In genomic region chr11:16941973-16942452, GRCm38 (mm10) we compare ENCODE assay signal across 17 mouse cellular contexts. TPM values are rescaled to one million over a fixed set of nuclear protein-coding genes. Genes with fewer than 3 reads are reported as not detected.
DNase-seq lines count a peak whose midpoint lies in the region; ATAC-seq and TF ChIP-seq lines count a peak whose summit lies in the region.
"Had no signal": no experiment of that assay in that cellular context is flagged by ENCODE, and none has a peak within 500 bp of the region (broad histone marks: within the 10 kb centered on the region; RNA-seq: fewer than 3 reads in every experiment).

No protein-coding gene starts in this region.

- H3K9ac ChIP-seq in forebrain, embryonic 14.5 days (ENCODE audit: low read length): no peak overlapping the region
- no peak overlapping the region for H3K9ac ChIP-seq in hindbrain, embryonic 13.5 days
- no peak overlapping the region for H3K9ac ChIP-seq in neural tube, embryonic 13.5 days
- no peak overlapping the region for H3K9ac ChIP-seq in intestine, embryonic 16.5 days (ENCODE audit: low read depth, low read length)
- H3K9ac ChIP-seq: heart, embryonic 15.5 days; limb, embryonic 15.5 days; liver, postnatal 0 days had no signal

- 59% methylated on average over 4 of the region's 4 CpGs for WGBS in forebrain, embryonic 14.5 days
- 42% methylated on average over 4 of the region's 4 CpGs for WGBS in hindbrain, embryonic 13.5 days
- WGBS in neural tube, embryonic 13.5 days: 50% methylated on average over 4 of the region's 4 CpGs
- WGBS in intestine, embryonic 16.5 days: 56% methylated on average over 4 of the region's 4 CpGs

- no peak for TF ChIP-seq CTCF in layer of hippocampus, adult 2 months (conservative IDR thresholded peaks at IDR 0.05)

- H3K4me3 ChIP-seq in layer of hippocampus, adult 2 months: no peak overlapping the region
- H3K4me3 ChIP-seq in forebrain, embryonic 14.5 days (ENCODE audit: low read depth, low read length): no peak overlapping the region
- no peak overlapping the region for H3K4me3 ChIP-seq in hindbrain, embryonic 13.5 days
- H3K4me3 ChIP-seq in neural tube, embryonic 13.5 days: no peak overlapping the region
- H3K4me3 ChIP-seq in intestine, embryonic 16.5 days (ENCODE audit: low read length): no peak overlapping the region
- H3K4me3 ChIP-seq: gastrocnemius, adult 2 months; heart, embryonic 15.5 days; limb, embryonic 15.5 days had no signal

- no peaks in the 10 kb centered on the region for H3K4me1 ChIP-seq in forebrain, embryonic 14.5 days (ENCODE audit: control insufficient read depth, insufficient read depth, low read length)
- peaks cover 15% of the 10 kb centered on the region for H3K4me1 ChIP-seq in hindbrain, embryonic 13.5 days (replicated peaks)
- peaks cover 13% of the 10 kb centered on the region for H3K4me1 ChIP-seq in neural tube, embryonic 13.5 days (replicated peaks)
- no peaks in the 10 kb centered on the region for H3K4me1 ChIP-seq in intestine, embryonic 16.5 days (ENCODE audit: control insufficient read depth, insufficient read depth, low read length)
- H3K4me1 ChIP-seq: limb, embryonic 15.5 days had no signal

- H3K9me3 ChIP-seq in forebrain, embryonic 14.5 days (replicated peaks; ENCODE audit: control insufficient read depth, low read length): no peaks in the 10 kb centered on the region
- no peaks in the 10 kb centered on the region for H3K9me3 ChIP-seq in hindbrain, embryonic 13.5 days
- no peaks in the 10 kb centered on the region for H3K9me3 ChIP-seq in neural tube, embryonic 13.5 days
- H3K9me3 ChIP-seq in intestine, embryonic 16.5 days (ENCODE audit: control insufficient read depth, low read length): no peaks in the 10 kb centered on the region
- H3K9me3 ChIP-seq: G1E; heart, embryonic 15.5 days; limb, embryonic 15.5 days had no signal

- no peaks in the 10 kb centered on the region for H3K36me3 ChIP-seq in forebrain, embryonic 14.5 days (ENCODE audit: control insufficient read depth, insufficient read depth, low read length)
- no peaks in the 10 kb centered on the region for H3K36me3 ChIP-seq in hindbrain, embryonic 13.5 days
- no peaks in the 10 kb centered on the region for H3K36me3 ChIP-seq in neural tube, embryonic 13.5 days
- H3K36me3 ChIP-seq in intestine, embryonic 16.5 days (ENCODE audit: control insufficient read depth, insufficient read depth, low read length): no peaks in the 10 kb centered on the region
- H3K36me3 ChIP-seq: G1E; heart, embryonic 15.5 days; limb, embryonic 15.5 days had no signal

- no peak for DNase-seq in layer of hippocampus, adult 2 months (ENCODE audit: low spot score in 2 of 2)
- no peak for DNase-seq in layer of hippocampus, postnatal 10 days (ENCODE audit: low spot score in 2 of 2)
- DNase-seq in forebrain, embryonic 14.5 days (ENCODE audit: low spot score): peak; percentile 70
- no peak for DNase-seq in urinary bladder, postnatal 14 days (ENCODE audit: low spot score)
- DNase-seq in left cerebral cortex, adult 9 months (ENCODE audit: low spot score in 2 of 2): no peak
- DNase-seq: cerebellum, adult 9-11 months; gastrocnemius, adult 2 months; heart, adult 11 months; liver, postnatal 0 days; lung, postnatal 4 days; right cerebral cortex, postnatal 4 days had no signal

- peak overlapping the region; percentile 46; the same call in 1 of the 2 replicates for H3K27ac ChIP-seq in layer of hippocampus, adult 2 months
- no peak overlapping the region; the same call in 1 of the 2 replicates for H3K27ac ChIP-seq in forebrain, embryonic 14.5 days (ENCODE audit: low read depth, low read length)
- H3K27ac ChIP-seq in hindbrain, embryonic 13.5 days: peak overlapping the region; percentile 66
- H3K27ac ChIP-seq in neural tube, embryonic 13.5 days (replicated peaks): peak overlapping the region; percentile 54
- no peak overlapping the region for H3K27ac ChIP-seq in intestine, embryonic 16.5 days (ENCODE audit: low read length)
- H3K27ac ChIP-seq: gastrocnemius, adult 2 months; heart, embryonic 15.5 days; limb, embryonic 15.5 days had no signal

- peak; percentile 54; the same call in 1 of the 2 replicates for ATAC-seq in forebrain, embryonic 14.5 days
- peak; percentile 77 for ATAC-seq in hindbrain, embryonic 13.5 days (ENCODE audit: low FRiP score)
- peak; percentile 79 for ATAC-seq in neural tube, embryonic 13.5 days (ENCODE audit: low read depth)
- ATAC-seq in intestine, embryonic 16.5 days: no peak

- no peaks in the 10 kb centered on the region for H3K27me3 ChIP-seq in forebrain, embryonic 14.5 days (replicated peaks; ENCODE audit: control insufficient read depth, insufficient read depth, low read length)
- no peaks in the 10 kb centered on the region for H3K27me3 ChIP-seq in hindbrain, embryonic 13.5 days
- no peaks in the 10 kb centered on the region for H3K27me3 ChIP-seq in neural tube, embryonic 13.5 days
- no peaks in the 10 kb centered on the region for H3K27me3 ChIP-seq in intestine, embryonic 16.5 days (replicated peaks; ENCODE audit: control insufficient read depth, insufficient read depth, low read length)
- H3K27me3 ChIP-seq: heart, embryonic 15.5 days; limb, embryonic 15.5 days had no signal

- H3K4me2 ChIP-seq in forebrain, embryonic 14.5 days (ENCODE audit: low read length): no peak overlapping the region
- no peak overlapping the region for H3K4me2 ChIP-seq in hindbrain, embryonic 13.5 days
- no peak overlapping the region for H3K4me2 ChIP-seq in neural tube, embryonic 13.5 days
- no peak overlapping the region for H3K4me2 ChIP-seq in intestine, embryonic 16.5 days (ENCODE audit: low read depth, low read length)
- H3K4me2 ChIP-seq: heart, embryonic 15.5 days; limb, embryonic 15.5 days had no signal

RNA-seq across cellular contexts. Expression of gene Fbxo48, which starts 9.2 kb away (rescaled TPM):
- total RNA-seq in layer of hippocampus, adult 2 months (2021): 1 to 10 TPM; 1.7 to 2.7 TPM
- total RNA-seq in layer of hippocampus, postnatal 10 days (2021): 1 to 10 TPM in 1 of 2 experiments, under 1 TPM in 1; 0.98 to 2.1 TPM
- polyA plus RNA-seq in forebrain, embryonic 14.5 days (2014; fragmentation: Nextera tagmentation; extraction: Ambion mirVana): 0.77 and 1.6 TPM in 2 replicates
- 0.61 and 0.66 TPM in 2 replicates for polyA plus RNA-seq in hindbrain, embryonic 13.5 days (2015; fragmentation: Nextera tagmentation; extraction: Ambion mirVana)
- polyA plus RNA-seq in neural tube, embryonic 13.5 days (2015; fragmentation: Nextera tagmentation; extraction: Ambion mirVana): 0.40 and 0.88 TPM in 2 replicates
- 0.79 and 1.2 TPM in 2 replicates for polyA plus RNA-seq in intestine, embryonic 16.5 days (2015; fragmentation: Nextera tagmentation; extraction: Ambion mirVana)

Comparison
In these comparisons a context has a peak if more than half of its experiments do, and no peak if none do; other contexts are left out.
1. H3K27ac ChIP-seq: peak in layer of hippocampus, adult 2 months (single experiment), hindbrain, embryonic 13.5 days (single experiment) and neural tube, embryonic 13.5 days (single experiment); none in forebrain, embryonic 14.5 days (single experiment) and intestine, embryonic 16.5 days (single experiment).